20 mouse cellular contexts compared by ENCODE assay signal in genomic region chr2:89691980-89692379, GRCm38 (mm10). TPM values are rescaled to one million over a fixed set of nuclear protein-coding genes. Genes with fewer than 3 reads are reported as not detected.
"Had no signal": no experiment of that assay in that cellular context is flagged by ENCODE, and none has a peak within 500 bp of the region (broad histone marks: within the 10 kb centered on the region; RNA-seq: fewer than 3 reads in every experiment).

No protein-coding gene starts in this region.

- H3K4me1 ChIP-seq: limb, embryonic 13.5 days; neural tube, embryonic 15.5 days had no signal

- H3K27ac ChIP-seq: kidney, postnatal 0 days; limb, embryonic 13.5 days; liver, embryonic 14.5 days; neural tube, embryonic 15.5 days had no signal

- H3K4me2 ChIP-seq: limb, embryonic 13.5 days; neural tube, embryonic 15.5 days had no signal

- ATAC-seq: intestine, embryonic 16.5 days; lung, postnatal 0 days had no signal

- H3K9ac ChIP-seq: limb, embryonic 13.5 days; liver, embryonic 14.5 days; neural tube, embryonic 15.5 days had no signal

- H3K27me3 ChIP-seq: limb, embryonic 13.5 days; neural tube, embryonic 15.5 days had no signal

- DNase-seq: kidney, adult 2 months; kidney, postnatal 36 days; layer of hippocampus, adult 9-11 months; layer of hippocampus, postnatal 36 days; lung, adult 18-20 months; lung, postnatal 4 days; right cerebral cortex, adult 18-20 months; right cerebral cortex, postnatal 25 days; thymus, adult 18-20 months; thymus, postnatal 14 days had no signal

- H3K36me3 ChIP-seq: limb, embryonic 13.5 days; neural tube, embryonic 15.5 days had no signal

- H3K9me3 ChIP-seq: limb, embryonic 13.5 days; neural tube, embryonic 15.5 days had no signal

- H3K4me3 ChIP-seq: limb, embryonic 13.5 days; myocyte; neural tube, embryonic 15.5 days had no signal

RNA-seq across cellular contexts. Expression of gene Olfr1251, which starts 20.2 kb away (rescaled TPM):
- polyA plus RNA-seq: intestine, embryonic 16.5 days; kidney, adult 2 months; kidney, postnatal 0 days; limb, embryonic 13.5 days; liver, adult 2 months; liver, embryonic 14.5 days; lung, postnatal 0 days; neural tube, embryonic 11.5 days; neural tube, embryonic 15.5 days; small intestine, adult 2 months had no signal

RNA-seq across cellular contexts. Expression of gene Olfr1250, which starts 30.7 kb away (rescaled TPM):
- polyA plus RNA-seq: intestine, embryonic 16.5 days; kidney, adult 2 months; kidney, postnatal 0 days; limb, embryonic 13.5 days; liver, adult 2 months; liver, embryonic 14.5 days; lung, postnatal 0 days; neural tube, embryonic 11.5 days; neural tube, embryonic 15.5 days; small intestine, adult 2 months had no signal

RNA-seq across cellular contexts. Expression of gene Olfr1252, which starts 32.8 kb away (rescaled TPM):
- polyA plus RNA-seq: intestine, embryonic 16.5 days; kidney, adult 2 months; kidney, postnatal 0 days; limb, embryonic 13.5 days; liver, adult 2 months; liver, embryonic 14.5 days; lung, postnatal 0 days; myocyte; neural tube, embryonic 11.5 days; neural tube, embryonic 15.5 days; small intestine, adult 2 months had no signal

RNA-seq across cellular contexts. Expression of gene Olfr1249, which starts 57.2 kb away (rescaled TPM):
- polyA plus RNA-seq: intestine, embryonic 16.5 days; kidney, adult 2 months; kidney, postnatal 0 days; limb, embryonic 13.5 days; liver, adult 2 months; liver, embryonic 14.5 days; lung, postnatal 0 days; myocyte; neural tube, embryonic 11.5 days; neural tube, embryonic 15.5 days; small intestine, adult 2 months had no signal
